Mouse (Mus musculus) G1E (cell line): Measurements from ENCODE around the gene Dhx8. TPM values are rescaled to one million over a fixed set of nuclear protein-coding genes. Genes with fewer than 3 reads are reported as not detected.

Source experiments
- ATAC-seq: 2 replicates; pipeline ENCODE4 v1.8.0; 2016; ENCODE audit warnings: mild to moderate bottlenecking; ENCODE audit not compliant: insufficient number of reproducible peaks, poor library complexity, low FRiP score, severe bottlenecking; ENCODE audit errors: extremely low read depth
- DNase-seq: peaks from one replicate; pipeline ENCODE4 v3.0.0; 2012; ENCODE audit warnings: low spot score
- H3K27me3 ChIP-seq: 2 replicates; pipeline ENCODE4 v1.6.1; 2012; ENCODE audit warnings: mild to moderate bottlenecking, low read length, inconsistent platforms; ENCODE audit not compliant: insufficient read depth
- H3K36me3 ChIP-seq: replicated peaks from 2 replicates; pipeline ENCODE3; 2012; ENCODE audit warnings: mild to moderate bottlenecking, inconsistent platforms
- H3K4me1 ChIP-seq: 2 replicates; pipeline ENCODE4 v1.6.1; 2012; ENCODE audit warnings: low read depth, low read length, inconsistent platforms, mixed read lengths; ENCODE audit not compliant: insufficient read depth
- H3K4me3 ChIP-seq: 2 replicates; pipeline ENCODE4 v1.5.1; 2012; ENCODE audit warnings: low read depth, mild to moderate bottlenecking, inconsistent platforms, low read length, moderate library complexity, mixed read lengths
- H3K9me3 ChIP-seq: replicated peaks from 2 replicates; pipeline ENCODE4 v1.6.1; 2012; ENCODE audit warnings: inconsistent platforms
- CTCF ChIP-seq: IDR thresholded peaks from 2 replicates; pipeline ENCODE4 v1.5.1; 2012; ENCODE audit warnings: low read depth, low read length, inconsistent platforms, mixed read lengths
- GATA1 ChIP-seq: IDR thresholded peaks from 2 replicates; pipeline ENCODE4 v1.6.1; 2012; ENCODE audit warnings: borderline replicate concordance, low read length, inconsistent platforms, mixed read lengths
- GATA2 ChIP-seq: IDR thresholded peaks from 2 replicates; pipeline ENCODE4 v1.6.1; 2012; ENCODE audit warnings: low read depth, low read length, inconsistent platforms, borderline replicate concordance
- POLR2AphosphoS5 ChIP-seq: IDR thresholded peaks from 2 replicates; pipeline ENCODE4 v1.6.1; 2012; ENCODE audit warnings: low read depth, low read length, inconsistent platforms; ENCODE audit not compliant: insufficient replicate concordance
- TAL1 ChIP-seq: conservative IDR thresholded peaks from 2 replicates; pipeline ENCODE4 v1.6.1; 2012; ENCODE audit warnings: low read depth, low read length, inconsistent platforms, mixed read lengths
- polyA plus RNA-seq: library from polyadenylated mRNA; stranded (reverse); fragments of >175 nt; gene quantifications from 2 replicates; pipeline ENCODE4 v1.2.3, GENCODE M21; 2012
- total RNA-seq, 2 experiments: library from RNA; stranded (forward) in 1 of 2; stranded (reverse) in 1 of 2; fragments of 200-1000 nt in 1 of 2; fragments of >200 nt in 1 of 2; fragmentation: Nextera tagmentation in 1 of 2; gene quantifications; 2 replicates each; pipeline ENCODE4 v1.2.3; 2014 to 2017

Gene Dhx8
- total RNA-seq (2014; fragmentation: Nextera tagmentation), result 44.8 and 46.2 TPM in 2 replicates
- total RNA-seq (2017), result 30.9 and 31.1 TPM in 2 replicates
- 13.0 and 14.8 TPM in 2 replicates for polyA plus RNA-seq

GRCm38 (mm10) chr11:101732518-101733440, at the start of gene Dhx8:
Gene Dhx8 (plus strand): TSS chr11:101732919.
- peak; percentile 77 for DNase-seq
- Histone ChIP-seq H3K36me3 (peaks cover 32% of the 10 kb centered on the region), H3K4me1 (peaks cover 19% of the 10 kb centered on the region), H3K9me3 (no peaks in the 10 kb centered on the region), H3K4me3 (peak within 1 kb of the TSS; percentile 83), H3K27me3 (no peaks in the 10 kb centered on the region)
- ATAC-seq, result peak; percentile 94
- TF ChIP-seq GATA2 (no peak), CTCF (peak; percentile 79), POLR2AphosphoS5 (no peak)

GRCm38 (mm10) chr11:101687351-101688301, 45.1 kb upstream of the Dhx8 start:
- Histone ChIP-seq H3K4me1 (peaks cover 9% of the 10 kb centered on the region; the same call in 1 of the 2 replicates), H3K27me3 (peaks cover 14% of the 10 kb centered on the region), H3K36me3 (no peaks in the 10 kb centered on the region), H3K9me3 (no peaks in the 10 kb centered on the region), H3K4me3 (no peak overlapping the region)
- no peak for TF ChIP-seq POLR2AphosphoS5
- TF ChIP-seq TAL1, result no peak
- no peak for TF ChIP-seq CTCF
- TF ChIP-seq GATA1, result no peak
- no peak for TF ChIP-seq GATA2
- DNase-seq, result no peak
- ATAC-seq, result no peak

- no peaks in the 10 kb centered on the region for H3K9me3 ChIP-seq
- no peak for TF ChIP-seq CTCF
- no peak for TF ChIP-seq TAL1
- TF ChIP-seq POLR2AphosphoS5, result no peak
- TF ChIP-seq GATA2, result no peak
- no peak for TF ChIP-seq GATA1
- H3K4me1 ChIP-seq, result peaks cover 19% of the 10 kb centered on the region
- DNase-seq, result no peak
- ATAC-seq, result no peak
- peaks cover 14% of the 10 kb centered on the region for H3K27me3 ChIP-seq
- no peak overlapping the region for H3K4me3 ChIP-seq
- no peaks in the 10 kb centered on the region for H3K36me3 ChIP-seq
Measured at GRCm38 (mm10) chr11:101689701-101690113, 43.0 kb upstream of the Dhx8 start.

- TF ChIP-seq POLR2AphosphoS5, result no peak
- TF ChIP-seq CTCF, result no peak
- no peak for TF ChIP-seq GATA2
- TF ChIP-seq GATA1, result no peak
- TF ChIP-seq TAL1, result no peak
- DNase-seq (no peak), ATAC-seq (no peak)
- H3K4me1 ChIP-seq, result peaks cover 22% of the 10 kb centered on the region
- H3K27me3 ChIP-seq, result peaks cover 15% of the 10 kb centered on the region
- no peak overlapping the region for H3K4me3 ChIP-seq
- H3K9me3 ChIP-seq, result no peaks in the 10 kb centered on the region
- no peaks in the 10 kb centered on the region for H3K36me3 ChIP-seq
Measured at GRCm38 (mm10) chr11:101690326-101690725, 42.4 kb upstream of the Dhx8 start.

DNA sequence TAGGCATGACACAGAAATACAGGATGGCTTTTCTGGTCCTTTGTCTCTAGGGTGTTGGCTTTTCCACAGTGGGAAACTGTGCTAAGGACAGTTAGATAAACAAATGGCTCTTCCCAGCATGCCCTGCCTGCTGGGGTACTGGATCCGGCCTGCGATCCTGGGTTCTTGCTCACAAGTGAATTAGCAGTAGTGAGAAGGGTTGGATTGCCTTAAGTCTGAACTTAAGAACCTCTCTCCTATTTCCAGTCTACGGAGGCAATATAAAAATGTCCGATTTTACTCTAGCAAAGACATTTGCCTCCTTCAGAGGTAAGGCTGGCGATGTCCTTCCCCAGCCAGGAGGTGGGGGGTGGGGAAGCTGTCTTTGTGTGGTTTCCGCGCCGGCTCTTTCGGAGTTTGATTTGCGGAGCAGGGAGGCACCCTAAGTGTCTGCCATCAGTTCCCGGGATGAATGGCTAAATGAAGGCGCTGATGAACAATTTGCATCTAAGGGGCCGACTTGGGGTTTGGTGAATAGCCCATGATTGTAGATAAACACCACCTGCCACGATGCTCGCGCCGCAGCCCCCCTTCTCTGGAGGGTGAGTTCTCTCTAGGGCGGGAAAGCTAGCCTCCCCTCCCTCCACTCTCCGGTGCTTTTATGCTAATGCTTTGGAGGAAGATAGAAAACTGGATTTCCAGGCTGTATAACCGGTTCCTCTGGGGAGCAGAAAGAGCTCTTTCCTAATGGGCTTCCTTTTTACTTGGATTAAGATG, 36.6 kb upstream of the Dhx8 start:
- TF ChIP-seq POLR2AphosphoS5, result no peak
- no peak for TF ChIP-seq CTCF
- no peak for TF ChIP-seq GATA1
- no peak for TF ChIP-seq GATA2
- no peak for TF ChIP-seq TAL1
- Histone ChIP-seq H3K4me3 (peak overlapping the region; percentile 38; the same call in 1 of the 2 replicates), H3K9me3 (no peaks in the 10 kb centered on the region; the same call in 1 of the 2 replicates), H3K36me3 (no peaks in the 10 kb centered on the region), H3K27me3 (peaks cover 2% of the 10 kb centered on the region; the same call in 1 of the 2 replicates), H3K4me1 (peaks cover 47% of the 10 kb centered on the region)
- DNase-seq (no peak), ATAC-seq (no peak)
